Mouse (Mus musculus) left cerebral cortex, adult 11 months (tissue): Measurements from ENCODE around the gene Akap13.
A peak's percentile ranks its signal among the peaks of the same experiment; 100 is the strongest.
"Not testable (repeated sequence)": the region's sequence is repeated elsewhere in the genome, so short reads cannot be mapped to it uniquely, and the experiment has no call there.

Source experiments
- DNase-seq: peaks from one replicate; pipeline ENCODE4 v3.0.0; 2022; ENCODE audit warnings: low spot score

Gene Akap13

DNA sequence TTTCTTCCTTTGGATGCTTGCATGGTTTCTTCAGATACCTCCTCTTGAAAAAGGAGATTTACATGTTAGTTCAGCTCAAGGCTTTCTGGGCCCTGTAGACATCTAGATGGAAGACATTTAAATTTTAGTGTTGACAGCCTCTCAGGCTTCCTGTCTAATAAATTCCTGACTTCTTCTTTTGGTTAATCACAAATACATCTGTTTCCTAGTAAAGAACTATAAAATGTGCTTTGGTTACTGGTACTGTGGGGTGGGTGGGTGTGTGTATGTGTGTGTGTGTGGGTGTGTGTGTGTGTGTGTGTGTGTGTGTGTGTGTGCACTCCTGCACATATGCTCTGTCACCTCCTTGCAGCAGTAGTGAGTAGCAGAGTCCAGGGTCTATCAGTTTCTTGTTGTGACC, 262.0 kb downstream of the Akap13 start:
- DNase-seq = no peak

DNA sequence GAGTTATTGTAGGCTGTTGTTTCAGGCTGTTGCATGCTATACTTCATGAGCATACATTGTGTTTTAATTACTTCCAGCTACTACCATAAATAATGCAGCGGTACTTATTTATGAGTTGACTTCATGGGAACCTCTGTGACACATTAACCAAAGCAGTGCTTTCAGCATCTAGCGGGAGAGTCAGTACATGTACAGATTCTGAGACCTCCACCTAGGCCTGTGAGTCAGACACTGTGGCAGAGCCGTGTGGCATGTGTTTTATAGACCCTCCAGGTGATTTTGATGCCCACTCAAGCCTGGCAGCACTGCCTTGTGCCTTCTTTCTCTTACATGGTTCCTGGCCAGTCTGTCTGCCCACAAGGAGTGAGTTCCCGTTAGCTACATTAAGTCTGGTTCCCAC, 266.0 kb downstream of the Akap13 start:
- no peak for DNase-seq

DNA sequence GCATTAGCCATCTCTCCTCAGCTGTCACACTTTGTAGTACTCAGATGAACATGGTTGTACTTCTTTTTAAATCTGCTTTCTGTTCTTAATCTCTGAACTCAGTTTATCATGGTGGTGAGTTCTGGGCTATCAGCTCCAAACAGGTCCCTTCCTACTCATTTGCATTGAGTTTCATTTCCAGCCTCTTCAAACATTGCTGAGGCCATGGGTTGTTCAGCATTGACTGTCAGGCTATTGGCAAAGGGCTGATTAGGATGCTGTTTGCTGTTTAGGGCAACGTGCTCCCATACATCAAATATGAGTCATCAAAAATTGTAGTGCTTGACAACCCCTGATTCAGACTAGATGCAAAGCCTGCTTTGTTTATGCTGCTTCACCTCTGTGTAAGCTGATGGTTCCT, 268.7 kb downstream of the Akap13 start:
- DNase-seq = no peak

DNA sequence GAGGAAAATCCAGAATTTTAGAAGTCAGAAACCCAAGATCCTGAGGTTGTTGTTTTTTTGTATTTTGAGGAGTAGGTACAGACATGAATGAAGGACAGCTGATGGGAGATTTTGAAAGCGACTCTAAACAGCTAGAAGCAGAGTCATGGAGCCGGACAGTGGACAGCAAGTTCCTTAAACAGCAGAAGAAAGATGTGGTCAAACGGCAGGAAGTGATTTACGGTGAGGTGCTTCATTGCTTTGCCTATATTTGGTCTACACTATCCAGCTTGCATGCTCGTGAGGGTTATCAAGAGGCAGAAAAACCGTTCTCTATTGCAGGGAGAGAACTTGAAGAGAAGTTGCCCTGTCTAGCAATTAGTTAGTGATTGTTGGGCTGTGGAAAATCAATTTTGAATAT, 270.6 kb downstream of the Akap13 start:
- no peak for DNase-seq

DNA sequence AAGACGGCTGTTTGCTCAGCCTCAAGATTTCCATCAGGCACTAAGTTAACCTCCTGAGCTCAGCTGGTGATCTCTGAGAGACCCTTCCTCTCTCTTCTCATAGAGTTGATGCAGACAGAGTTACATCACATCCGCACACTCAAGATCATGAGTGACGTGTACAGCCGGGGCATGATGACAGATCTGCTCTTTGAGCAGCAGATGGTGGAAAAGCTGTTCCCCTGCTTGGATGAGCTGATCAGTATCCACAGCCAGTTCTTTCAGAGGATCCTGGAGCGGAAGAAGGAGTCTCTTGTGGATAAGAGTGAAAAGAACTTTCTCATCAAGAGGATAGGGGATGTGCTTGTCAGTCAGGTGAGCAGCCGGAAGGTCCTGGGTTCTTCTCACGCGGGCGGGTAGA, 271.5 kb downstream of the Akap13 start:
- DNase-seq = no peak

DNA sequence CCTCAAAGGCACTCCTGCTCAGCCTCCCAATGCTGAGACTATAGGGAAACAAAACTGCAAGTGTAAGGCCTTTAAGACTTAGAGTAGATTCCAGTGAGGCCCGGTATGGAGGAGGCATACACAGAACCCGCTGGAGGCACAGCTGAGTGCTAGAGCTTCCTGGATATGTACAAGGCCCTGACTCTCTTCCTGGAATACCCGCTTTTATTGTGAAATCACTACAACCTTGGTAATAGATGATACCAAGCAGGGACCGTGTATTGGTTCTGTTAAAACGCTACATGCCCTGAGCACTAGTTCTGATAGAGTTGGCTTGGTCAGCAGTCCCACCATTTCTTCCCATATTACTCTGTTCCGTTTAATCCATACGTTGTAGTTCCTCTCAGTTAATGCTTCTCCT, 274.3 kb downstream of the Akap13 start:
- DNase-seq = no peak

DNA sequence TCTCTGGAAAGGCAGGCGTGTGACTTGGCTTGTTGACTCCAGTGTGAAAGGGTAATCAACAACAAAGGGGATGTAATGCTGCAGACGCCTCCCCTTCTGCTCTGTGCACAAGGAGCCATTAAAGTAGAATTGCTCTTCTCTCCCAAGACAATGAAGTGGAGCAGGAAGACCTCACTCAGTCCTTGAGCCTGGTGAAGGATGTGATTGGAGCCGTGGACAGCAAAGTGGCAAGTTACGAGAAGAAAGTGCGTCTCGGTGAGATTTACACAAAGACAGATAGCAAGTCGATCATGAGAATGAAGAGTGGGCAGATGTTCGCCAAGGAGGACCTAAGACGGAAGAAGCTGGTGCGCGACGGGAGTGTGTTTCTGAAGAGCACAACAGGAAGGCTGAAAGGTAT, 274.9 kb downstream of the Akap13 start:
- no peak for DNase-seq

DNA sequence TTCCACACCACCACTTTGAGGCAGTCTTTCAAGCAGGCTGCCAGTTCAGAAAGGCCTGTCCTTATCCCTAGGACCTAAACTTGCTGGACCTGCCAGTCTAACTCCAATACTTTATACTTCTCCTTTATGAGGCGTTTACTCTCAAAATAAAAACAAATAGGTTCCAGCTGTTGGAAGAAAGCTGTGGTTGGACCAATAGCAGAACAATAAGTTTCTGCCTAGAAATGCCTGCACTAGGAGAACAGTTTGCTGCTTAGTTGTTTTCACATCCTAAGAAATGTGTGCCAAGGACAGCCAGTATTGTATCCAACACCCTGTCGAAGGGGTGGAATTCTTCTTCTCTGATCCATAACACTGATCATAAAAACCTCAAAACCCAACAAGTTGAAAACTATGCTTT, 276.6 kb downstream of the Akap13 start:
- no peak for DNase-seq

DNA sequence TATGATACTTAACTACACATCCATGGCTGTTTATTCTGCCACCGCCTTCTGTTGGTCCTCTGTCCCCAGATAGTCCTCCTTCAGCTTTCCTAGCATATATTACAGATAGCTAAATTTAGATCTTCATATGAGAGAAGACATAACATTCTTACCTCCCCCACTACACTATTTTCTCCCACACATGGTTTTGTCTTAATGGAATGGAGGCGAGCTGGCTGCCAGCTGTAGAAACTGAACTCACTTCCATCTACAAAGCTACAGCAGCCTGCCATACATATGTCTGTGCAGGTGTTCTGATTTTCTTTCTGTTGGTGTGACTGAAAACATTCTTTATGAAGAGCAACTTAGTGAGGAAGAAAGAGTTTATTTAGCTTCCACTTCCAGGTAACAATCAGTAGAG, 277.8 kb downstream of the Akap13 start:
- DNase-seq = no peak

DNA sequence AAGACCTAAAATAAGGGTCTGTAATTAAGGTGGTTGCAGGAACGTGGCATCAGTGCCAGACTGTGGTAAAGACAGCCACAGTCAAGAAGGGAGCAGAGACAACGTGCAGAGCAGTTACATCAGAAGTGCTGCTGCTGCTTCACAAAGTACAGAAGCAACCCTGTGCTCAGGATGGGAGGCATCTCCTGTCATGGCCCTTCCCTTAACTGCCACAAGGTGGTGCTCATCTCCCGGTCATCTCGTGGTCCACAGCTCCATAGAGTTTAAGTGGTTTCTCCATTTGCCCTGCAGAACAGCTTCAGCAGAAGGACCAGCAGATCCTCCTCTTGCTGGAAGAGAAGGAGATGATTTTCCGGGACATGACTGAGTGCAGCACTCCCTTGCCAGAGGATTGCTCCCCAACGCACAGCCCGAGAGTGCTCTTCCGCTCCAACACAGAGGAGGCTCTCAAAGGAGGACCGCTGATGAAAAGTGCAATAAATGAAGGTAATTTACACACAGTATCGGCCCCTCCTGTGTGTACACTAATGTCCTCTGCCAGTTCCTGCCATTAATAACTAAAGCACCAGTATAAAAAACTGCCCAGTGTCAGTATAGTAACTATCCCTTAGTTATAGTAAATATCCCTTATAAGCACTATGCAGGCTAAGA, 283.9 kb downstream of the Akap13 start:
- DNase-seq = peak; percentile 52

DNA sequence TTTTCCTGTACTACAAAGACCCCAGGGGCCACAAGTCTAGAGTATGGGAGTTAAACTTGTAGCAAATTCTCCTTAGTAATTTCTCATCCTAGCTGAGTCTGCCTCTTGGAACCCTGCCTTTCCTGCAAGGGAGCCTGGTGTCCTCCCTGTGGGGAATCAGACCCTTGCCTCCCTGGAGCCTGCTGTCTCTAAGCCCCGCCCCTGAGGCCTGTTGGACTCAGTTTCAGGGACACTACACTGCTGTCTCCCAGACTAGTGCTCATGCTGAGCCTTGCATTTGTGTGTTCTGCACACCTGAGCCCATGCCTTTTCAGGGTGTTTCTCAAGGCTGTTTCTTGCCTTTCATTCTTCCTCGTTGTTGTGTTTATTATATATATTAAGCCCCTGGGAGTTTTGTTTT, 289.2 kb downstream of the Akap13 start:
- no peak for DNase-seq

DNA sequence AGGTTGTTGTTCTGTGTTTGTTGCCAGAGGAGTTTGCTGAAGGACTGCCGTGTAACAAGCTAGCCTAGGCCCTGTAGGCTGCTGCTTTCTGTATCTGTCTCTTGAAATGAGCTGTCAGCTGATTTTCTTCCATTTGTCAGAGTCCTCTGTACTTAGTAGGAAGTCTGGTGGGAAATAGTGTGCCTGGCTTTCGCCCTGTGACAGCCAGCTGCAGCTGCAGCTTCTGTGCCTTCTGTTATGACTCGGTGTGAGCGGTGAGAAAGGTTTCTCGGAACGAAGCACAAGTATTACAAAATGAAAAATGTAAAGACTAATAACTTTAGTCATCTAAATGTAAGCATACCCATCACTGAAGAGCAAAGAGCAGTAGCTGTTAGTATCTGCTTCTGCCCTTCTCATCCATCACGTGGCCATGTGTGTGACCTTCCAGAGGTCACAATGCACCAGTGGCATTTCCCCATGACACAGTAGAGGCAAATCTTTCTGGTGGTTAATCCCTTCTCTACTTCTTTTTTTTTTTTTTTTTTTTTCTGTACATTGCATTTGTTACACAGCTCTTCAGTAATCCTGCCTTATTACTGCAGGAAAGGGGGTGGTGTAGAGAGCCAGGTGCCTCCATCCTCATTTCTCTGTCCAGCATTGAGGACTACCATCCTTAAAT, 289.8 kb downstream of the Akap13 start:
- DNase-seq = no peak

DNA sequence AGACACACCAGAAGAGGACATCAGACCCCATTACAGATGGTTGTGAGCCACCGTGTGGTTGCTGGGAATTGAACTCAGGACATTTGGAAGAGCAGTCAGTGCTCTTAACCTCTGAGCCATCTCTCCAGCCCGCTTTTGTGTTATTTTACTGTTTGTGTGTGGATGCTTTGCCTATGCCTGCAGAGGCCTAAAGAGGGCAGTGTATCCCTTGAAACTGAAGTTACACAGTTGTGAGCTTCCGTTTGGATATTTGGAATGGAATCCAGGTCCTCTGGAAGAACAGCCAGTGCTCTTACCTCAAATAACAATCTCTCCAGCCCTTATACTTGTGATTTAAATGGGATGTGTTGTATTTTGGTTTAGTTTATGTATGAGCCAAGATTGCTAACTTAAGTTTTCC, 290.6 kb downstream of the Akap13 start:
- DNase-seq = not testable (repeated sequence)

DNA sequence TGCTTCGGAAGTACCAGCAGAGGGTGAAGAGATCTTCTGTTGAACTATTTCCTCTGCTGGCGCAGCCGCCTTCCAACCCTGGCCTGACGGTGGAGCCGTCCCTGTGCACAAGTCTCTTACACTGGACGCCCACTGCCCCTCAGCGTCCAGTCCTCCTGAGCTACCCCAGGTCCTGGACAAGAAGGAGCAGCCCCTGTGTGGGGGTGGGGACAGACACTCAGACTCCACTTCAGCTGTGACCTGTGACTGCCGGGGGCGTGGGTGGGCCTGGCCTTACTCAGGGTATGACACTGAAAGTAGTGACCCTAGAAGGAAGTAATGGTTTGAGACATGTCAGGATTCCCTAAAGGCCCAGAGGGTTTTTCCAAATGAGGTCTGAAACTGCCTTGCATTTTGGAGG, 295.2 kb downstream of the Akap13 start:
- no peak for DNase-seq

DNA sequence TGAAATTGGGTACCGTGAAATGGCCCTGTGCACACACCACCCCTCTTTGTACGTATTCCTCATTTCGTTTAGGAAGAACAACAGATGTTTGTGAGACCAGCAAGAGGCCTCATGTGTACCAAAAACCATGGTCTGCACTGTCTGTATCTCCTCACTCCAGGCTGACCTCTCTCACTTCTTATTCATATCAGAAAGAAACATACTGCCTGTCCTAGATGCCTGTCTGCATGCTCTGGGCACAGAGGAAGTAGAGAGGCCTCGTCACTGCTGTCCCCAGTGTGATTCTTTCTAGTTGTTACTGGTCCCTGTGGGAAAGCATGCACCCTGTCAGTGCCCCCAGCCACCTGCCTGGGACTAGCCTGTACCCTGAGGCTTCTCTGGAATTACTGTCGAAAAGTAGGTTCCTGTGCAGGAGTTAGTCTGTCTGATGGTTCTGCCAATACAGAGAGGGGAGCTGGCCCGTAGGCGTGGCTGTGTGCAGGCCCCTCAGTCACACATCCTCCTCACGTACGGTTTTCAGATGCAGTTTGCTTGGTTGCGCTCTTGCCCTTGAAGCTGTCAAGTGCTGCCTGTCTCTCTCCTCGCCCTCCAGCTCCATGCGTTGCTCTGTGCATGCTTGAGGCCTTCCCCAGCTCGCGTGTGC, 295.9 kb downstream of the Akap13 start:
- no peak for DNase-seq

DNA sequence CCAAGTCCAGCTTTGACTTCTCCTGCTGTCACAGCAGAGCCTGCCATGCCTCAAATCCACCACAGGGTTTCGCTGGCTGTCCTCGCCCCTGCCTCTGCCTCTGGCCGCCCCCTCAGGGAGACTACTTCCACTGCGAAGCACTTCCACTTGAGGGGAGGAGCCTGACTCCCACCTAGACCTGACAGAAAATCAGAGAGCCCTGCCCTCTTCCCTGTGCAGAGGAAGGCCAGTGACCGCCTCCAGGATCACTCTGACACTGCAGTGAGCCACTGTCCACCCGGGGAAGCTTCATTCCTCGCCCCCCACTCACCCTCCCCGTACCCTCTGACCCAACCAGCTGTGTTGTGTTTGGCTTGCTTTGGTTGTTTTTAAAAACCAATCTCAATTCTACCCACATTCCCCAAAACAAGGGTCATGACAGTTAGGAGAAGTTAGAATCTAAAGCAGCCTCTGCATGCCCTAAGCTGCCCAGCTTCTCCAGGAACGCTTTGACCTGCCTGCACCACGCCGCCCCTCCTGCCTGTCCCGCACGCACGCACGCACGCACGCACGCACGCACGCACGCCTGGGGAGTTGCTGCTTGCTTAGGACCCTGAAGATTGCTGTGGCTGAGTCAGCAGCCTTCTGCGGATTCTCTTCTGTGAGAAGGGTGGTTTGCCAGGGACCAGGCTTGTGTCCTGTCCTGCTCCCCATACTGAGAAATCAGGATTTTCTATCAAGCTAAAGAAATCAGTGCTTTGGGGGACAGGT, 297.3 kb downstream of the Akap13 start:
- DNase-seq = no peak

DNA sequence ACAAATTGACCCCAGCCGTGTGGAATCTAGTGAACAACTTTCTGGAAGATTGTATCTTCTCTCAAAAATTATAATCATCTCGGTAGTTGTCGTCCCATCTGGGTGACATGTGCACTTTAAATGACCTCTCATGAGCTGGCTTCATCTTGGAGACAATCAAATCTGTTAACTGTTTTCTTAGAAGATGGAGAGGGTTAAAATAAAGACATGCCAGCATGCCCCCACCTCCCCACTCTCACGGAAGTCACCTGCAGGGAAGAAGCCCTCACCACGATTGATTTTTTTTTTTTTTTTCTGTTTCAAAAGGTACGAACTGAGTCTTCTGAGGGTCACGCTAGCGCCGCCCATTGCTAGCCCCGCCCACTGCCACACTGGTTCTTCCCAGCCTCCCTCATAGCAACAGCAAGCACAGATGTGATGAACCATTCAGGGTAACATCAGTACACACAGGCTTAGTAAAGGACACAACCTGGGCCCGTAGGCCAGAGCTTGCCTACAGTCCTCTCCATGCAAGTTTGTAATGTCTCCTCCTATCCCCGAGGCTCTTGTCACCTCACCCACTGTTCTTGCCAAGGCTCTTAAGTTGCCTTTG, 298.0 kb downstream of the Akap13 start:
- DNase-seq = no peak

DNA sequence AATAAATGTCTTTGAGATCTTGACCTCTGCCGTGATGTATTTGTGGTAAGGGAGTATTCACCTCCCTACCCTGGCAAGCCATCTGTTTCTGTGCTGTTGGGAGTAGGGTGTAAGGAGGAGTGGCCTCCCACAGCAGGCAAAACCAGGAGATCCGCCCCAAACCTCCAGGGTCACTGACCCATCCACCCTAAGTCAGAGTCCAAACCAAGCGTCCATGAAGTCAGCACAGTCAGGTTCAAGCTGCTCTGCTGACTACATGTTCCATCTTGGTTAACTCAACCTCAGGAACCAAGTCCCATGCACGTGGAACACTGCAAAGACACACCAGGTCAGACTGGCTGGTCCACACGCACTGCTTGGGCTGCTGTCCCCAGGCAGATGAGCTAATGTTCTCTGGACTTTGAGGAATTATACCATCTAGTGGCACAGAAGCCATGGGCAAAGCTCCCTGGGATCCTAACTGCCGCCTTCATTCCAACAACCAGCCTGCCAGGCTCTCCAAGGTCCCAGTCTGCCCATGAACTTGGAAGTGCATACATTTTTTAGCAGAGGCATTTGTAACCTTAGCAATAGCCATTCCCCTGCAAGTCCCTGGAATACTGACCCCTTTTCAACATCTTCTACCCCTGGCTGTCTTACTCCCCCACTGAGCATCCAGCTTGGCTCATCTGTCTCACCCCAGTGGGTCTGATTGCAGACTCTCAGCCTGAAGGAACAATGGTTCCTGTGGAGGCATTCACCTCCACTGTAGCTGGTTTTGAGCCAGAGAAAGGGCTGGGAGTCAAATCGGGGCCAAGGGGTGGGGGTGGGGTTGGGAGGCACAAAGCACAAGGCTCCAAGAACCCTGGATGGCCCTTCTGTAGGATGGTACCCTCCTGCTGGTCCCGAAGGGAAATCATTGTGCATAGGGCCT, 299.5 kb downstream of the Akap13 start:
- no peak for DNase-seq

DNA sequence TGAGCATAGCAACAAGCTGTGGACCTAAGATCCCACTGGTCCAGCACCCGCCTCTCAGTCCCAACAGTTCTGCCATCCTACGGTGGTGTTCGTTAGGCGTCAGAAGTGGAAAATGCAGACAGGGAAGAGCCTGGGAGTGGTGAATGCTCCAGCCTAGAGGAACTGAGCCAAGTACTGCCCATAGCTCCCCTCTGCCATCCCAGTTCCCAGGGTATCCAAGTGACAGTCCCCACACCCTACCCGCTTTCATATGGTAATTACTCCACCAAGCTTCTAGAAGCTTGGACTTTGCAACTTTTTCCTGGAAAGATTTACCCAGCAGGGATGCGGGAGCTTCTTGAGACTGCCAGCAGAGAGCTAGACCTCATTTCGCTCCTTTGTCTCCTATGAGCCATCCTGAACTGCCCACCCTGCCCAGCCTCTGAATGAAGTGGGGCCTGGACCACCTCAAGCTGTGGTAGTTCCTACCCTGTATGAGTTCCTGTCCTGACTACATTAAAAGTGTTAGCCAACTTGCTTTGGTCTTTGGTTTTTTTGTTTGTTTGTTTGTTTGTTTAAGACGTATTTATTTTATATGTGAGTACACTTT, 300.6 kb downstream of the Akap13 start:
- DNase-seq = no peak

DNA sequence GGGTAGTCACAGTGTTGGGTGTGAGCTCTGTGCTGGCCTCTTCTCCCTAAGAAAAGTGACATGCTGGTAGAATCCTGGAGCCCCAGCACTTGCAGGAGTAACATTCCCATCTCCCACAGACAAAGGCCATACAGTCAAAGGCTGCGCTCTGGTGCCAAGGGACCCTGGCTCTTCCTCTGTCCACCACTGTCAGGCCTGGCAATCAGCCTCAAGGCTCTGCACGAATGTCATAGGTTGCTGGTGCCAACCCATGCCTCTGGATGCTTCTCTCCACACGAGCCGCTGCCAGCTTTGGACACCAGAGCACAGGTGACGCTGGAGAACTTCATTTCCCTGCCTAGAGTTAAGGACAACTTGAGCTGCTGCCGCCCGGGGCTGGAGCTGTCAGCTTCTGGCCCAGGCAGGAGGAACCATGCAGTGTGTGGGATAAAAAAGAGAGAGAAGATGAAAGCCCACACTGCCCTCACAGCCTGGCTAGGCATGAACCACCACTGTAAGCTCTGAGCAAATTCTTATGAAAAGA, 304.7 kb downstream of the Akap13 start:
- DNase-seq = no peak
